Mouse (Mus musculus): Measurements from ENCODE around the gene S100a16.

DNA sequence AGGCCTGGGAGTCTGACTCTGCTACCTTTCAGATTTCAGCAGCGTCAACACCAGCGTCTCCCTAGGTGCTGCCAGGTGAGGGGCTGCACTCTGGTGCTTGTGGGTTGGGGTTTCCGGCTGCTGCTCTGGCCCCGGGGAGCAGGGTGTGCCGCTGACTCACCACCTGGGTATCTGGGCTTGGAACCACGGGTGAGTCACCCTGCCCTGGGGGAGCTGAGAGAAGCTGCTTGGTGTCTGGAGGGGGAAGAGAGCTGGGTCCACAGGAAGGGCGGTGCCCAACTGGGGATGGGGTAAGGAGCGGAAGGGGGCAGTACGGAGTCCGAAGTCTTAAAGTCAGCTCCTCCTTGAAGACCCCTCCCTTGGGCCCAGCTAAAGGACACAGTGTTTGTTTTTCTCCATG is 49.9 kb downstream of the S100a16 start:
- TF ChIP-seq CTCF (IDR thresholded peaks at IDR 0.05; ENCODE audit: borderline replicate concordance, insufficient read depth, low read depth, low read length) = no peak
- TF ChIP-seq POLR2A (IDR thresholded peaks at IDR 0.05; ENCODE audit: borderline replicate concordance, insufficient read depth, low read length) = no peak

Data from cerebellum, adult 2 months (tissue).